8 mouse cellular contexts compared by ENCODE assay signal in genomic region chr7:143783996-143784829, GRCm38 (mm10). TPM values are rescaled to one million over a fixed set of nuclear protein-coding genes. Genes with fewer than 3 reads are reported as not detected.
DNase-seq lines count a peak whose midpoint lies in the region; ATAC-seq and TF ChIP-seq lines count a peak whose summit lies in the region.

Gene Mrgpre, minus strand, starts transcription at chr7:143784500.

- peak; percentile 81 for DNase-seq in adrenal gland, postnatal 10 days
- DNase-seq in embryonic facial prominence, embryonic 11.5 days (ENCODE audit: low spot score): peak; percentile 82
- DNase-seq in heart, adult 2 months: peak; percentile 87 to 92
- DNase-seq in kidney, adult 18-20 months: peak; percentile 80
- DNase-seq in left cerebral cortex, postnatal 4 days: peak; percentile 92
- peak; percentile 94 for DNase-seq in midbrain, embryonic 11.5 days (ENCODE audit: low spot score, missing footprints)
- peak; percentile 80 for DNase-seq in skeletal muscle tissue, adult 2 months (ENCODE audit: low read depth, low spot score)
- DNase-seq in yolk sac, embryonic 10.5 days (ENCODE audit: low spot score): peak; percentile 61

- peaks cover 3% of the 10 kb centered on the region for H3K4me1 ChIP-seq in embryonic facial prominence, embryonic 11.5 days (ENCODE audit: control insufficient read depth, insufficient read depth, low read length)
- peaks cover 18% of the 10 kb centered on the region for H3K4me1 ChIP-seq in heart, adult 2 months (ENCODE audit: control insufficient read depth, insufficient read depth, low read length)
- H3K4me1 ChIP-seq in midbrain, embryonic 11.5 days (ENCODE audit: control insufficient read depth, insufficient read depth, low read length): peaks cover 11% of the 10 kb centered on the region

- H3K27ac ChIP-seq in embryonic facial prominence, embryonic 11.5 days (replicated peaks; ENCODE audit: low read depth, low read length): peak within 1 kb of the TSS; percentile 56
- H3K27ac ChIP-seq in heart, adult 2 months: peak within 1 kb of the TSS; percentile 82
- H3K27ac ChIP-seq in midbrain, embryonic 11.5 days (ENCODE audit: low read depth, low read length): no peak within 1 kb of the TSS; the same call in 1 of the 2 replicates

- H3K9ac ChIP-seq in embryonic facial prominence, embryonic 11.5 days (replicated peaks; ENCODE audit: low read length): peak within 1 kb of the TSS; percentile 62
- peak within 1 kb of the TSS; percentile 47 for H3K9ac ChIP-seq in heart, adult 2 months (ENCODE audit: low read depth, low read length)
- peak within 1 kb of the TSS; percentile 65 for H3K9ac ChIP-seq in midbrain, embryonic 11.5 days (ENCODE audit: low read length)

- H3K9me3 ChIP-seq in embryonic facial prominence, embryonic 11.5 days (replicated peaks; ENCODE audit: control insufficient read depth, low read length): no peaks in the 10 kb centered on the region
- H3K9me3 ChIP-seq in midbrain, embryonic 11.5 days (ENCODE audit: control insufficient read depth, low read length): no peaks in the 10 kb centered on the region

- H3K79me2 ChIP-seq in heart, adult 2 months (replicated peaks; ENCODE audit: control insufficient read depth, insufficient read depth, low read length): no peaks in the 10 kb centered on the region

- 4% methylated on average over 21 of the region's 21 CpGs for WGBS in embryonic facial prominence, embryonic 11.5 days
- WGBS in heart, adult 2 months: 3% methylated on average over 21 of the region's 21 CpGs
- 4% methylated on average over 21 of the region's 21 CpGs for WGBS in midbrain, embryonic 11.5 days

- H3K36me3 ChIP-seq in embryonic facial prominence, embryonic 11.5 days (replicated peaks; ENCODE audit: control insufficient read depth, insufficient read depth, low read depth, low read length): no peaks in the 10 kb centered on the region
- H3K36me3 ChIP-seq in heart, adult 2 months (ENCODE audit: control insufficient read depth, insufficient read depth, low read length): no peaks in the 10 kb centered on the region
- no peaks in the 10 kb centered on the region for H3K36me3 ChIP-seq in midbrain, embryonic 11.5 days (ENCODE audit: control insufficient read depth, insufficient read depth, low read length)

- peak; percentile 65 for TF ChIP-seq EP300 in heart, adult 2 months (IDR thresholded peaks at IDR 0.05; ENCODE audit: insufficient read depth, low read depth, low read length)

- ATAC-seq in embryonic facial prominence, embryonic 11.5 days (replicated peaks; ENCODE audit: insufficient number of reproducible peaks, low FRiP score, low TSS enrichment, low read depth): peak; percentile 82
- peak; percentile 91 for ATAC-seq in midbrain, embryonic 11.5 days (ENCODE audit: low FRiP score)

- H3K4me2 ChIP-seq in embryonic facial prominence, embryonic 11.5 days (ENCODE audit: low read depth, low read length): peak within 1 kb of the TSS; percentile 74
- peak within 1 kb of the TSS; percentile 56 for H3K4me2 ChIP-seq in midbrain, embryonic 11.5 days

- H3K27me3 ChIP-seq in embryonic facial prominence, embryonic 11.5 days (ENCODE audit: control insufficient read depth, insufficient read depth, low read length): no peaks in the 10 kb centered on the region
- no peaks in the 10 kb centered on the region for H3K27me3 ChIP-seq in heart, adult 2 months (ENCODE audit: control insufficient read depth, insufficient read depth, low read length)
- no peaks in the 10 kb centered on the region for H3K27me3 ChIP-seq in midbrain, embryonic 11.5 days (ENCODE audit: control insufficient read depth, insufficient read depth, low read length)

- no peak for TF ChIP-seq CTCF in heart, adult 2 months (IDR thresholded peaks at IDR 0.05)

- peak within 1 kb of the TSS; percentile 35 for H3K4me3 ChIP-seq in embryonic facial prominence, embryonic 11.5 days (ENCODE audit: low read depth, low read length)
- peak within 1 kb of the TSS; percentile 41 for H3K4me3 ChIP-seq in heart, adult 2 months
- H3K4me3 ChIP-seq in midbrain, embryonic 11.5 days (ENCODE audit: low read depth, low read length): peak within 1 kb of the TSS; percentile 34

- intact Hi-C loops in heart, adult 2 months (cut with DNase I): loop anchor here (2.0 kb wide), 1 partner anchor 39 kb away; the partner anchor contains the start of genes Dhcr7 and Nadsyn1
- intact Hi-C loops in left cerebral cortex, postnatal 4 days (cut with DNase I): no loop called here

- TF ChIP-seq POLR2A in heart, adult 2 months (IDR thresholded peaks at IDR 0.05; ENCODE audit: insufficient read depth, low read depth, low read length): peak; percentile 61; the same call in 1 of the 2 replicates

RNA-seq across cellular contexts. Expression of gene Mrgpre, which starts in this region (rescaled TPM):
- total RNA-seq in adrenal gland, postnatal 10 days (2021): 1 to 10 TPM; 2.6 to 3.0 TPM
- 1.4 and 1.7 TPM in 2 replicates for polyA plus RNA-seq in embryonic facial prominence, embryonic 11.5 days (2014; fragmentation: Nextera tagmentation; extraction: Ambion mirVana)
- 1 to 10 TPM; 1.2 to 1.3 TPM for total RNA-seq in heart, adult 2 months (2021)
- 1.9 TPM in 2 replicates for polyA plus RNA-seq in heart, adult 2 months (2012; rRNA removed)
- 10 to 100 TPM; 15.3 to 16.5 TPM for total RNA-seq in left cerebral cortex, postnatal 4 days (2021)
- polyA plus RNA-seq in midbrain, embryonic 11.5 days (2014; fragmentation: Nextera tagmentation; extraction: Ambion mirVana): 2.7 and 3.7 TPM in 2 replicates

Comparison
In these comparisons a context has a peak if more than half of its experiments do, and no peak if none do; other contexts are left out.
1. RNA of gene Mrgpre (total RNA-seq): 15.3 to 16.5 TPM in left cerebral cortex, postnatal 4 days; 2.6 to 3.0 TPM in adrenal gland, postnatal 10 days and 1.2 to 1.3 TPM in heart, adult 2 months; every median in the first group is over 4 times any median in the second.
2. Peak in every context shown above with its lines, with median percentiles within 50 percentile points of each other: DNase-seq, H3K4me3 ChIP-seq and H3K9ac ChIP-seq.